Mouse (Mus musculus): ENCODE data around the gene Igsf11.

- TF ChIP-seq CTCF (IDR thresholded peaks at IDR 0.05; ENCODE audit: insufficient read depth, low read depth, low read length) = no peak
- TF ChIP-seq POLR2A (IDR thresholded peaks at IDR 0.05; ENCODE audit: insufficient read depth, low read depth, low read length) = no peak
These were observed 48.8 kb downstream of the Igsf11 start for GRCm38 (mm10) chr16:38941275-38941674.

All from olfactory bulb, adult 2 months (tissue).